Mouse (Mus musculus) intestine, postnatal 0 days (tissue): ENCODE results near the gene Zbtb22. TPM values are rescaled to one million over a fixed set of nuclear protein-coding genes. Genes with fewer than 3 reads are reported as not detected.
A peak's percentile ranks its signal among the peaks of the same experiment; 100 is the strongest.
"Not testable (repeated sequence)": the region's sequence is repeated elsewhere in the genome, so short reads cannot be mapped to it uniquely, and the experiment has no call there.

Source experiments
- ATAC-seq: fragments of 200-750 bp; cut with Nextera tagmentation; 2 replicates; pipeline ENCODE4 v1.8.0; 2017; ENCODE audit warnings: mild to moderate bottlenecking, moderate TSS enrichment, moderate library complexity
- H3K27ac ChIP-seq: fragments of 300-500 bp; sonication (generic); 2 replicates; pipeline ENCODE4 v1.5.1; 2014; ENCODE audit warnings: mild to moderate bottlenecking, low read depth, low read length, moderate library complexity
- H3K27me3 ChIP-seq: fragments of 300-500 bp; sonication (generic); replicated peaks from 2 replicates; pipeline ENCODE4 v1.6.1; 2014; ENCODE audit warnings: low read length, mixed read lengths; ENCODE audit not compliant: control insufficient read depth, insufficient read depth
- H3K36me3 ChIP-seq: fragments of 300-500 bp; sonication (generic); 2 replicates; pipeline ENCODE4 v1.6.1; 2014; ENCODE audit warnings: mild to moderate bottlenecking, moderate library complexity; ENCODE audit not compliant: control insufficient read depth, insufficient read depth
- H3K4me1 ChIP-seq: fragments of 300-500 bp; sonication (generic); replicated peaks from 2 replicates; pipeline ENCODE4 v1.6.1; 2014; ENCODE audit warnings: antibody characterized with exemption, low read length, mixed read lengths; ENCODE audit not compliant: control insufficient read depth, insufficient read depth
- H3K4me2 ChIP-seq: fragments of 300-500 bp; sonication (generic); replicated peaks from 2 replicates; pipeline ENCODE4 v1.6.1; 2014; ENCODE audit warnings: low read depth, mild to moderate bottlenecking, moderate library complexity
- H3K4me3 ChIP-seq: fragments of 300-500 bp; sonication (generic); 2 replicates; pipeline ENCODE4 v1.5.1; 2014; ENCODE audit warnings: low read depth, low read length
- H3K9ac ChIP-seq: fragments of 300-500 bp; sonication (generic); 2 replicates; pipeline ENCODE4 v1.6.1; 2014; ENCODE audit warnings: mild to moderate bottlenecking, low read depth, low read length
- H3K9me3 ChIP-seq: fragments of 300-500 bp; sonication (generic); 2 replicates; pipeline ENCODE4 v1.6.1; 2016; ENCODE audit warnings: mixed run types; ENCODE audit not compliant: control insufficient read depth
- CTCF ChIP-seq: sonication (generic); IDR thresholded peaks from 2 replicates; pipeline ENCODE4 v1.5.1; 2016; ENCODE audit warnings: low read depth, mild to moderate bottlenecking, control low read depth, antibody characterized with exemption, moderate library complexity
- WGBS: fragments of 180-500 bp; shearing (Covaris S2); extraction: QIAGEN DNeasy Blood & Tissue Kit; methylation state at CpG from one replicate; pipeline ENCODE4 v1.1.7; 2014; 5-methylcytosine and 5-hydroxymethylcytosine counted together
- polyA plus RNA-seq: library from polyadenylated mRNA; unstranded; fragments of >200 nt; fragmentation: Nextera tagmentation; extraction: Ambion mirVana; gene quantifications from 2 replicates; pipeline ENCODE4 v1.2.1, GENCODE M21; 2015

Zbtb22 gene
- polyA plus RNA-seq, 1 experiment from 2014 or later, result 11.1 TPM

GRCm38 (mm10) chr17:33947430-33948089, 31.9 kb downstream of the Zbtb22 start:
- WGBS, result 80% methylated on average over 10 of the region's 10 CpGs
- H3K4me2 ChIP-seq, result no peak overlapping the region
- no peaks in the 10 kb centered on the region for H3K9me3 ChIP-seq
- no peak overlapping the region for H3K9ac ChIP-seq
- H3K4me3 ChIP-seq, result no peak overlapping the region
- ATAC-seq, result no peak
- H3K36me3 ChIP-seq, result peaks cover 37% of the 10 kb centered on the region
- no peaks in the 10 kb centered on the region for H3K27me3 ChIP-seq
- TF ChIP-seq CTCF, result no peak
- H3K4me1 ChIP-seq, result no peaks in the 10 kb centered on the region; the same call in 1 of the 2 replicates
- no peak overlapping the region for H3K27ac ChIP-seq

GRCm38 (mm10) chr17:33948090-33948904, 32.6 kb downstream of the Zbtb22 start:
- no peak for TF ChIP-seq CTCF
- Histone ChIP-seq H3K9ac (no peak overlapping the region), H3K4me1 (no peaks in the 10 kb centered on the region; the same call in 1 of the 2 replicates), H3K27ac (no peak overlapping the region), H3K4me2 (peak overlapping the region; percentile 95), H3K36me3 (peaks cover 38% of the 10 kb centered on the region), H3K4me3 (no peak overlapping the region), H3K27me3 (no peaks in the 10 kb centered on the region), H3K9me3 (no peaks in the 10 kb centered on the region)
- 75% methylated on average over 22 of the region's 22 CpGs for WGBS
- no peak for ATAC-seq

- H3K27ac ChIP-seq, result peak overlapping the region; percentile 80
- peak; percentile 72 for ATAC-seq
- no peaks in the 10 kb centered on the region for H3K27me3 ChIP-seq
- no peaks in the 10 kb centered on the region; the same call in 1 of the 2 replicates for H3K4me1 ChIP-seq
- H3K36me3 ChIP-seq, result peaks cover 33% of the 10 kb centered on the region
- H3K4me3 ChIP-seq, result 0 out of 2 replicates have a peak overlapping the region, but pooled peaks have one; percentile 51
- peak overlapping the region; percentile 95 for H3K4me2 ChIP-seq
- no peaks in the 10 kb centered on the region for H3K9me3 ChIP-seq
- H3K9ac ChIP-seq, result no peak overlapping the region
- TF ChIP-seq CTCF, result 0 out of 2 replicates have a peak, but pooled peaks have one; percentile 2
- 40% methylated on average over 19 of the region's 19 CpGs for WGBS
Measured at GRCm38 (mm10) chr17:33948905-33949537, 33.3 kb downstream of the Zbtb22 start.

GRCm38 (mm10) chr17:33950131-33950625, 34.5 kb downstream of the Zbtb22 start:
- ATAC-seq, result no peak
- H3K4me1 ChIP-seq, result peaks cover 4% of the 10 kb centered on the region; the same call in 1 of the 2 replicates
- WGBS, result 75% methylated on average over 10 of the region's 10 CpGs

GRCm38 (mm10) chr17:33951021-33951946, 35.6 kb downstream of the Zbtb22 start, which contains the start of gene B3galt4:
TSS of gene B3galt4 (minus strand) at chr17:33951488.
- H3K4me2 ChIP-seq, result peak within 1 kb of the TSS; percentile 95
- peak; percentile 63 for ATAC-seq
- H3K9ac ChIP-seq, result peak within 1 kb of the TSS; percentile 59
- peak within 1 kb of the TSS; percentile 80 for H3K27ac ChIP-seq
- 0 out of 2 replicates have a peak, but pooled peaks have one; percentile 20 for TF ChIP-seq CTCF
- no peaks in the 10 kb centered on the region for H3K27me3 ChIP-seq
- peak within 1 kb of the TSS; percentile 51 for H3K4me3 ChIP-seq
- H3K36me3 ChIP-seq, result peaks cover 23% of the 10 kb centered on the region
- WGBS, result 1% methylated on average over 45 of the region's 45 CpGs
- H3K4me1 ChIP-seq, result peaks cover 5% of the 10 kb centered on the region; the same call in 1 of the 2 replicates
- H3K9me3 ChIP-seq, result no peaks in the 10 kb centered on the region

More at GRCm38 (mm10) chr17:33950131-33950625, 34.5 kb downstream of the Zbtb22 start:
- peaks cover 28% of the 10 kb centered on the region for H3K36me3 ChIP-seq
- peak overlapping the region; percentile 59; the same call in 1 of the 2 replicates for H3K9ac ChIP-seq
- peak overlapping the region; percentile 80 for H3K27ac ChIP-seq
- no peak for TF ChIP-seq CTCF
- no peaks in the 10 kb centered on the region for H3K9me3 ChIP-seq
- H3K4me2 ChIP-seq, result peak overlapping the region; percentile 95
- H3K4me3 ChIP-seq, result peak overlapping the region; percentile 51
- no peaks in the 10 kb centered on the region for H3K27me3 ChIP-seq

- not testable (repeated sequence) for ATAC-seq, H3K4me1 ChIP-seq, H3K27me3 ChIP-seq, H3K9ac ChIP-seq, H3K9me3 ChIP-seq
- peaks cover 20% of the 10 kb centered on the region for H3K36me3 ChIP-seq
- H3K4me2 ChIP-seq, result peak overlapping the region; percentile 95
- 70% methylated on average over 13 of the region's 13 CpGs for WGBS
- H3K27ac ChIP-seq, result peak overlapping the region; percentile 5; the same call in 1 of the 2 replicates
- peak overlapping the region; percentile 51; the same call in 1 of the 2 replicates for H3K4me3 ChIP-seq
Measured at GRCm38 (mm10) chr17:33952015-33952414, 36.3 kb downstream of the Zbtb22 start.
